Mouse (Mus musculus) sigmoid colon, adult 10 weeks (tissue): ENCODE results near the gene Atp6v1b1. TPM values are rescaled to one million over a fixed set of nuclear protein-coding genes. Genes with fewer than 3 reads are reported as not detected.

Experiments
- polyA plus RNA-seq: library from polyadenylated mRNA; stranded (reverse); fragments of 350-450 nt; fragmentation: Illumina TruSeq; extraction: RNeasy Lipid Tissue Mini Kit (QIAGEN cat#74804); gene quantifications from one replicate; pipeline ENCODE4 v1.2.3, GENCODE M21; 2014; ENCODE audit warnings: low read depth, low replicate concordance

Gene Atp6v1b1
- not detected for polyA plus RNA-seq

DNA sequence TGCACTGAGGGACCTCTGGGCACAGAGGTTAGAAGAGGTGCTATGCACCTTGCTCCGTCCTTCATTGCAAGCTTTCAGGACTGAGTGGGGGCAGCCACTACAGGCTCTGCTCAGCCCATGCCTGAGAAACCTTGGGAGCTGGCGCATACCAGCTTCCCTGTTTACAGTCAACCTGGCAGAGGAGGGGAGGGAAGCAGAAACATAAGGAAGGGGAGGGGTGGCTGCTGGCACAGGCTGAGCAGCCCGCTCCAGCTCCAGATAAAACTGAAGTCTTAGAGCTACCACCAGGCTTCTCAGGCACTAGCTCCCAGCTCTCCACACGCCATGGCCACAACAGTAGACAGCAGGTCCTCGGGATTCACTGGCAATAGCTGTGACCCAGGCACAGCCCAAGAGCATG lies at the start of gene Atp6v1b1:
Atp6v1b1 (plus strand) TSS at position 230 of the 400 bp plus-strand sequence.

DNA sequence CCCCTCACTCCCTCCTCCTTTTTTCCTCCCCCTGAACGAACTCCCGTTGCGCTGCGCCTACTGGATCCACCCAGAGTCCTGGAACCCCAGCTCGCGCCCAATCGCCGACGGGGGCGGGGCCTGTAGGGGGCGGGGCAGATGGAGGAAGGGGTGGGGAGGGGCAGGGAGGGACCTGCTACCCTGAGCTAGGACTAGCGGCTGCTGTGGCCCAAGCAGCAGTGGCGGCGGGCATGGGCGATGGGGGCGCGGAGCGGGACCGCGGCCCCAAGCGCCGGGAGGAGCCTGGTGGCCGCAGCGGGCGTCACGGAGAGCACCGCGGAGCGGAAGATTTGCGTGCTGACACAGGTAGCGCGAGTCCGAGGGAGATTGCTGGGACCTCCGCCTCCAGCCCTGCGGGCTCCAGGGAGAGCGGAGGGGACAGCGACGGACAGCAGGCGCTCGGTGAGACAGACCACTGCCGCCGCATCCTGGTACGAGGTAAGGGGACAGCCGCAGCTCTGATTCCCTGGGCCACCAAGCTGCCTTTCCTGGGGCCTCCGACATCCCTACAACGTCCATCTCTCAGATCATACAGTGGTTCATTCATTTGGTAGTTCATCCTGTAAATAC lies 31.6 kb upstream of the Atp6v1b1 start, which contains the start of gene Vax2:
Vax2 (plus strand) TSS at position 198 of the 609 bp plus-strand sequence.

DNA sequence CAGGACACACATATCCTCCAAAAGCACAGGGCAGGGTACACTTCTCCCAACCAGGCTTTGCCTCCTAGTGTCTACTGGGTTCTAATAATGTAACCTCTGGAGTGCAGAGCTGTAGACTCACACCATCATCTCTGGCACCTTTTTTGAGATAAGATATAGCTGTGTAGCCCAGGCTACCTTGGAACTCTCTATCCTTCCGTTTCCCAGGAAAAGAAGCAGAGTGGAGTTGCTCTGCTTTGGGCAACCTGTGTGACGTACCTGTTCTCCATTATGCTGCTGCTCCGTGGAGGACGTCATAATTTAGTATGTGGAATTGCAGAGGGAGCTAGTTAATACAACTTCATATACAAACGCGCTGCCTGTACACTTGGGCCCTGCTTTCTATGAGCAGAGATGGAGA lies 19.6 kb downstream of the Atp6v1b1 start, which contains the start of gene Ankrd53:
Ankrd53 (plus strand) TSS at position 301 of the 400 bp plus-strand sequence.

DNA sequence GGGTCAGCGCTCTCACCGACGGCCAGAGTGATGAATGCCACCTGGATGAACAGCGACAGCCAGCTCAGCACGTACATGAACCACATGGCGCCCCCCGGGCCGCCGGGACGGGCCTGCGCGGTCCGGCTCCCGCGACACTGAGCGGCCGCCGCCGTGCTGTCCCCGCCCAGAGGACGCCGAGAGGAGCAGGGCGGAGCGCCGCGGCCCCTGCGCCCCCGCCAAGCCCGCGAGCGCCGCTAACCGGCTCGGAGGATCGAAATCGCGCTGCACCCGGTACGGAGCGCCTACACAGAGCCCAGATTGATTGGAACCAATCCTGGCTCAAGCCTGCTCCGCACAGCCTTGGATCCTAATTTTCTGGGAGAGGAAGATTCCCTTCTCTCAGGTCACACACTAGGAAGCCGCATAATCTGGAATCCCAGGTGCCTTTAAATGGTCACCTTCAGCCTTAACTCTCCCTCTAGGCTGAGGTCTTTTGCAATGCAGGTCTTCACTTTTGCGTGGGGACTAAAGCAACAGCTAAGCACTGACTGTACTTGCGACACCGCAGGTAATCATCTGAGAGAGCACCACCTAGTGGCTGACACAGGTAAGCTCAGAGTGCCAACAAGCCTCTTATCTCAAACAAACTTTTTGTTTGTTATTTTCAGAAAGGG lies 33.0 kb downstream of the Atp6v1b1 start, which contains the start of gene Tex261:
Tex261 (minus strand) TSS at position 176 of the 656 bp plus-strand sequence.

DNA sequence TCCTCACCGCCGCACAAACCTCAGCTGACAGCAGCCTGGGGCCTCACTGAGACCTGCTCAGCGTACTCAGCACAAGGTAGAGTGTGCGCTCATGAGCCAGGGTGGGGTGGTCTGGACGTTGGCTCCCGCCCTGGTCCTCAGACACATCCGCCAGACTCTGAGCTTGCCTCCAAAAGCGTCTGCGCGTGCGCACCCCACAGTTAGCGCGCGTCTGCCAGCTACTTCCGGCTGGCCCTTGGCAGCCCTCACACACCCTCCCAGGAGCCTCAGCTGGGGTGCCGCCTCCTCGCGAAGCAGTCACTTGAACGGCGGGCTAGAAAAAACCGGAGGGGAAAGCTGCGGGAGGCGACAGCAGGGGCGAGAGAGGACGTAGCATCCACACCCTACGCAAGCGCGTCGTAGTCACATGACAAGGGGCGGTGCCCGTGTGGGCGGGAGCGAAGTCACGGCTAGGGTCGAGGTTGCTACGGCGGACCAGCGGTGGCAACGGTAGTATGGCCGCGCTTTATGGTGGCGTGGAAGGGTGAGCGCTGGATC lies 52.0 kb downstream of the Atp6v1b1 start, which contains the start of gene Nagk:
Nagk (plus strand) TSS at position 223 of the 537 bp plus-strand sequence.

Other genes with a start within 250 kb of the Atp6v1b1 start
- gene Dguok, start 236.0 kb upstream of the Atp6v1b1 start, polyA plus RNA-seq = 28.9 TPM
- gene Actg2, start 206.7 kb upstream of the Atp6v1b1 start, polyA plus RNA-seq = 262 TPM
- 97.5 TPM for gene Stambp, start 170.3 kb upstream of the Atp6v1b1 start, polyA plus RNA-seq
- gene Clec4f, start 86.8 kb upstream of the Atp6v1b1 start, polyA plus RNA-seq = not detected
- gene Cd207, start 65.1 kb upstream of the Atp6v1b1 start, polyA plus RNA-seq = 0.57 TPM
- not detected for gene Vax2, start 31.7 kb upstream of the Atp6v1b1 start, polyA plus RNA-seq
- gene Ankrd53, start 19.7 kb downstream of the Atp6v1b1 start, polyA plus RNA-seq = not detected
- gene Tex261, start 32.8 kb downstream of the Atp6v1b1 start, polyA plus RNA-seq = 26.3 TPM
- gene Nagk, start 52.0 kb downstream of the Atp6v1b1 start, polyA plus RNA-seq = 17.1 TPM
- gene Paip2b, start 88.8 kb downstream of the Atp6v1b1 start, polyA plus RNA-seq = 31.4 TPM
- gene Zfp638, start 124.1 kb downstream of the Atp6v1b1 start, polyA plus RNA-seq = 207 TPM